11 mouse cellular contexts compared by ENCODE assay signal in the genomic region with DNA sequence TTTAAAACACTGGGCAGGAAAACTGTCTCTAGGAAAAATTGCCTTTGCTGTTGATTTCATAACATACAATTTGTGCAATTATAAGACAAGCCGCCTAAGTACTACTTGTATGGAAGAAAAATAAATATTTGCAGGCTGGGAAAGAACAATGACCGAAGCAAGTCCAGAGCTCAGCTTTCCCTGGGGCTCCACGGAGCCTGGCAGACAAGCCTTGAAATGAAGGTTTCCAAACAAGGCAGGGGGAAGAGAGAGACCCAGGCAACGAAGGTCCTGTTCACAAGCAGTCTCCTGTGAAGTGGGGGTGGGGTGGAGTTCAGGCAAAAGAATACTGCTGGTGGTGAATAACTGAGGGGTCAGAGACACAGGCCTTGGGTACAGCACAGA. TPM values are rescaled to one million over a fixed set of nuclear protein-coding genes. Genes with fewer than 3 reads are reported as not detected.
DNase-seq lines count a peak whose midpoint lies in the region; ATAC-seq and TF ChIP-seq lines count a peak whose summit lies in the region.
"Had no signal": no experiment of that assay in that cellular context is flagged by ENCODE, and none has a peak within 500 bp of the region (broad histone marks: within the 10 kb centered on the region; RNA-seq: fewer than 3 reads in every experiment).

No protein-coding gene starts in this region.

- no peak for TF ChIP-seq CTCF in forebrain, postnatal 0 days (IDR thresholded peaks at IDR 0.05; ENCODE audit: low read depth)
- no peak for TF ChIP-seq CTCF in left cerebral cortex, adult 2 months (IDR thresholded peaks at IDR 0.05)

- no peaks in the 10 kb centered on the region; the same call in 1 of the 2 replicates for H3K27me3 ChIP-seq in forebrain, embryonic 12.5 days
- H3K27me3 ChIP-seq in forebrain, postnatal 0 days (ENCODE audit: insufficient read depth, low read length): no peaks in the 10 kb centered on the region
- no peaks in the 10 kb centered on the region for H3K27me3 ChIP-seq in embryonic facial prominence, embryonic 14.5 days (replicated peaks; ENCODE audit: control insufficient read depth, insufficient read depth, low read length)
- H3K27me3 ChIP-seq in lung, embryonic 16.5 days (ENCODE audit: control insufficient read depth, insufficient read depth, low read depth, low read length): no peaks in the 10 kb centered on the region
- H3K27me3 ChIP-seq: Patski had no signal

- H3K4me3 ChIP-seq in forebrain, embryonic 12.5 days (replicated peaks): no peak overlapping the region
- H3K4me3 ChIP-seq in forebrain, postnatal 0 days (ENCODE audit: low read depth, low read length): no peak overlapping the region
- H3K4me3 ChIP-seq in embryonic facial prominence, embryonic 14.5 days (ENCODE audit: low read depth, low read length): no peak overlapping the region
- no peak overlapping the region for H3K4me3 ChIP-seq in lung, embryonic 16.5 days (ENCODE audit: low read length)
- no peak overlapping the region for H3K4me3 ChIP-seq in left cerebral cortex, adult 2 months
- H3K4me3 ChIP-seq: liver, embryonic 15.5 days had no signal

- no peak overlapping the region for H3K27ac ChIP-seq in forebrain, embryonic 12.5 days
- no peak overlapping the region for H3K27ac ChIP-seq in forebrain, postnatal 0 days (ENCODE audit: low read depth, low read length)
- H3K27ac ChIP-seq in embryonic facial prominence, embryonic 14.5 days (replicated peaks; ENCODE audit: low read depth, low read length): no peak overlapping the region
- peak overlapping the region; percentile 59 for H3K27ac ChIP-seq in lung, embryonic 16.5 days (ENCODE audit: low read length)
- no peak overlapping the region for H3K27ac ChIP-seq in left cerebral cortex, adult 2 months
- H3K27ac ChIP-seq: liver, embryonic 15.5 days had no signal

- H3K4me1 ChIP-seq in forebrain, embryonic 12.5 days: peaks cover 15% of the 10 kb centered on the region
- H3K4me1 ChIP-seq in forebrain, postnatal 0 days (ENCODE audit: insufficient read depth): no peaks in the 10 kb centered on the region
- no peaks in the 10 kb centered on the region for H3K4me1 ChIP-seq in embryonic facial prominence, embryonic 14.5 days (ENCODE audit: control insufficient read depth, insufficient read depth, low read length)
- H3K4me1 ChIP-seq in lung, embryonic 16.5 days (replicated peaks; ENCODE audit: control insufficient read depth, insufficient read depth, low read length): peaks cover 12% of the 10 kb centered on the region

- peak; percentile 36; the same call in 1 of the 2 replicates for ATAC-seq in forebrain, embryonic 12.5 days (ENCODE audit: low FRiP score)
- no peak for ATAC-seq in forebrain, postnatal 0 days
- no peak for ATAC-seq in embryonic facial prominence, embryonic 14.5 days (ENCODE audit: low read depth)
- peak; percentile 71 for ATAC-seq in lung, embryonic 16.5 days (ENCODE audit: low read depth)
- ATAC-seq: Patski had no signal

- intact Hi-C loops in left cerebral cortex, adult 2 months (cut with DNase I): no loop called here

- 34% methylated on average over 4 of the region's 4 CpGs for WGBS in forebrain, embryonic 12.5 days
- 29% methylated on average over 4 of the region's 4 CpGs for WGBS in forebrain, postnatal 0 days
- WGBS in embryonic facial prominence, embryonic 14.5 days: 19% methylated on average over 4 of the region's 4 CpGs
- 14% methylated on average over 4 of the region's 4 CpGs for WGBS in lung, embryonic 16.5 days

- no peak for DNase-seq in forebrain, postnatal 0 days
- peak; percentile 77 for DNase-seq in adipocyte (ENCODE audit: low spot score)
- DNase-seq in embryonic facial prominence, embryonic 14.5 days (ENCODE audit: low spot score): peak; percentile 50
- no peak for DNase-seq in thymus, adult 18-20 months
- no peak for DNase-seq in kidney, adult 11 months
- DNase-seq in left cerebral cortex, adult 2 months (ENCODE audit: extremely low spot score in 1 of 2, low spot score in 2 of 2): no peak
- DNase-seq: heart, postnatal 36 days had no signal

- no peak overlapping the region for H3K9ac ChIP-seq in forebrain, embryonic 12.5 days
- no peak overlapping the region for H3K9ac ChIP-seq in forebrain, postnatal 0 days
- 0 out of 2 replicates have a peak overlapping the region, but pooled peaks have one; percentile 3 for H3K9ac ChIP-seq in embryonic facial prominence, embryonic 14.5 days (ENCODE audit: low read depth, low read length)
- no peak overlapping the region; the same call in 1 of the 2 replicates for H3K9ac ChIP-seq in lung, embryonic 16.5 days (ENCODE audit: low read length)
- H3K9ac ChIP-seq: liver, embryonic 15.5 days had no signal

- no peaks in the 10 kb centered on the region for H3K9me3 ChIP-seq in forebrain, embryonic 12.5 days
- no peaks in the 10 kb centered on the region for H3K9me3 ChIP-seq in forebrain, postnatal 0 days (ENCODE audit: low read length)
- no peaks in the 10 kb centered on the region for H3K9me3 ChIP-seq in embryonic facial prominence, embryonic 14.5 days (ENCODE audit: control insufficient read depth, low read length)
- H3K9me3 ChIP-seq in lung, embryonic 16.5 days (ENCODE audit: control insufficient read depth, low read length): no peaks in the 10 kb centered on the region
- H3K9me3 ChIP-seq: liver, embryonic 15.5 days had no signal

- H3K36me3 ChIP-seq in forebrain, embryonic 12.5 days (replicated peaks): no peaks in the 10 kb centered on the region
- H3K36me3 ChIP-seq in forebrain, postnatal 0 days (ENCODE audit: insufficient read depth): no peaks in the 10 kb centered on the region
- H3K36me3 ChIP-seq in embryonic facial prominence, embryonic 14.5 days (ENCODE audit: control insufficient read depth, insufficient read depth, low read length): no peaks in the 10 kb centered on the region
- no peaks in the 10 kb centered on the region for H3K36me3 ChIP-seq in lung, embryonic 16.5 days (ENCODE audit: control insufficient read depth, insufficient read depth, low read length)
- H3K36me3 ChIP-seq: liver, embryonic 15.5 days had no signal

- H3K4me2 ChIP-seq in forebrain, embryonic 12.5 days: no peak overlapping the region
- H3K4me2 ChIP-seq in forebrain, postnatal 0 days (ENCODE audit: low read depth): no peak overlapping the region
- H3K4me2 ChIP-seq in embryonic facial prominence, embryonic 14.5 days (ENCODE audit: low read depth, low read length): no peak overlapping the region
- no peak overlapping the region for H3K4me2 ChIP-seq in lung, embryonic 16.5 days (ENCODE audit: low read depth, low read length)
- H3K4me2 ChIP-seq: liver, embryonic 15.5 days had no signal

RNA-seq across cellular contexts. Expression of a gene that starts 13.6 kb away (rescaled TPM):
- 107 and 108 TPM in 2 replicates for polyA plus RNA-seq in forebrain, embryonic 12.5 days (2016; fragmentation: Nextera tagmentation; extraction: Ambion mirVana)
- 87.6 and 110 TPM in 2 replicates for total RNA-seq in forebrain, postnatal 0 days (2014; rRNA removed)
- polyA plus RNA-seq in forebrain, postnatal 0 days (2015; fragmentation: Nextera tagmentation; extraction: Ambion mirVana): 71.2 and 81.5 TPM in 2 replicates
- polyA plus RNA-seq in embryonic facial prominence, embryonic 14.5 days (2014; fragmentation: Nextera tagmentation; extraction: Ambion mirVana): 106 and 107 TPM in 2 replicates
- polyA plus RNA-seq in lung, embryonic 16.5 days (2015; fragmentation: Nextera tagmentation; extraction: Ambion mirVana): 55.1 and 59.3 TPM in 2 replicates
- 100 to 1,000 TPM; 140 to 147 TPM for total RNA-seq in left cerebral cortex, adult 2 months (2021)

Comparison
In these comparisons a context has a peak if more than half of its experiments do, and no peak if none do; other contexts are left out.
1. ATAC-seq: peak in forebrain, embryonic 12.5 days (single experiment) and lung, embryonic 16.5 days (single experiment); none in forebrain, postnatal 0 days (single experiment) and embryonic facial prominence, embryonic 14.5 days (single experiment).
2. DNase-seq: peak in adipocyte (single experiment) and embryonic facial prominence, embryonic 14.5 days (single experiment); none in forebrain, postnatal 0 days (single experiment), thymus, adult 18-20 months (0 of 2), kidney, adult 11 months (single experiment) and left cerebral cortex, adult 2 months (0 of 2).